Mouse (Mus musculus) ZHBTc4 (cell line): ENCODE measurements around the gene Nkd1.

Source experiments
- DNase-seq: peaks from one replicate; pipeline ENCODE4 v3.0.0-alpha.2; 2011; ENCODE audit warnings: low read depth, low spot score

Gene Nkd1

GRCm38 (mm10) chr8:88572941-88573645 lies 51.9 kb downstream of the Nkd1 start:
- DNase-seq = no peak

DNA sequence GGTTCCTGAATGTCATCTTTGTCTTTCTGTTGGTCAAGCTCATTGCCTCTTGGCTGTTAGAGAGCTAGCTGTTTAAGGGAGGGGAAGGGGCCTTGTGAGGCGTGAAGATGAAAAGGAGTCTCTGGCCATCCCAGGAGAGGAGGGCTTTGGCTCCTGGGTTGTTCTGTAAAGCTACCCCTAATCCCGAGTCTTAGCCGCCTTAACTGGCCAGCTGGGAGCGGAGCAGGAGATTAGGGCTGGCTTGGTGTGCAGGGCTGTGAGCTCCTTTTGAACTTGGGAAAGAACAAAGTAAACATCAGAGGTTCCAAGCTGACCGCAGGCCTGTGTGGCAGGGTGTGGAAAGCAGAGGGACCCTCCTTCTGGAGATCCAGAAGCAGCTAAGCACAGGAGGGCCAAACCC lies 53.8 kb downstream of the Nkd1 start:
- DNase-seq = no peak

DNA sequence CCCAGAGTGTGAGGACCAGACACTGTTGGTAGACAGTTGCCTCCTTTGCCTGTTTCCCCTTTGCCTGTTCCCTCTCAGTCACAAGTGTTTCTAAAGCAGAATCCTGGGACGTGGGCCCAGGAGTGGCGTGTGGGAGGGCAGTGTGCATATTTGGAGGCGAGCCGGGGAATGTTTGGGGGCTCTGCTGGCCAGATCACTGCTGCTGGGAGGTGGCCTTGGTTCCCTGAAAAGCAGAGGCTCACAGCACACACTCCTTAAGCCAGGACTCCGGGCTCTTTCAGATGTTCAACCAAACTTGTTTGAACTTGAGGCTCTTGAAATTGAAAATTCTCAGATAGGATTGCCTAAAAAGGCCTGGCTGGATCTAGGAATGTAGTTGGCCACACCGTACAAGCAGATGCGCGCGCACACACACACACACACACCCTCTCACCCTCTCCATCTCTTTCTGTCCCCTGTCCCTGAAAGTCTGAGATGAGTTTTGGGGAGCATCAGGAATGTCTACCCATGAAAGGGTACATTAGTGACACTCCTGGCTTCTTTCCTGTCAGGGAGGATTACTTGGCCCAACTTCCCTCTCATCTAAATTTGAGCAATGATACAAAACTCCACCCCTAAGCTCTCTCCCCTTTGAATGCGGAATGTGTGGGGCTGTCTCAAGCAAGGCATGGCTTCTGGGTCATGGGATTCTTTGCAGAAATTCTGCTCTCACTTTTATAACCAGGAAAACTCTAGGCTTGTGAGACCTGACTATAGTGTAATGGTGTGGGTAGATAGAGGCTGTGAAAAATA lies 55.4 kb downstream of the Nkd1 start:
- no peak for DNase-seq

- no peak for DNase-seq
Measured at GRCm38 (mm10) chr8:88577666-88578065, 56.5 kb downstream of the Nkd1 start.

GRCm38 (mm10) chr8:88578413-88579175 lies 57.4 kb downstream of the Nkd1 start:
- DNase-seq = no peak

DNA sequence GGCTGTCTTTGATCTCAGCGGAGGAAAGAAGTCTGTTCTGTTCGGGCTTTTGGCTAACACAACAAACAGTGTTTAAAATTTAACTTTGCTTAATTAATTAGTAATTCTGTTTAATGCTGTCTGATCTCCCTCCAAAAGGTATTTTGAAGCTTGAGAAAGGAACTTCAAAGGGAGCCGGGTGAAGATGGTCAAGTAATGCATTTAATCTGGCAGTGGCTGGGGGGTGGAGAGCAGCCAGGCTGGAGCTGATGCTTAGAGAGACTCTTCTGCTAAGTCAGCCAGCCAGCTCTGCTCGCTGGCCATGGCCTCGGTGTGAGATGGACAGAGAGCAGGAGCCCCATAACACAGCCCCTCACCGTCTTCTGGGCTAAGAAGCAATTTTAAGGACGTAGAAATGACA lies 58.1 kb downstream of the Nkd1 start:
- no peak for DNase-seq

- DNase-seq = no peak
Measured at GRCm38 (mm10) chr8:88579668-88580330, 58.6 kb downstream of the Nkd1 start.

DNA sequence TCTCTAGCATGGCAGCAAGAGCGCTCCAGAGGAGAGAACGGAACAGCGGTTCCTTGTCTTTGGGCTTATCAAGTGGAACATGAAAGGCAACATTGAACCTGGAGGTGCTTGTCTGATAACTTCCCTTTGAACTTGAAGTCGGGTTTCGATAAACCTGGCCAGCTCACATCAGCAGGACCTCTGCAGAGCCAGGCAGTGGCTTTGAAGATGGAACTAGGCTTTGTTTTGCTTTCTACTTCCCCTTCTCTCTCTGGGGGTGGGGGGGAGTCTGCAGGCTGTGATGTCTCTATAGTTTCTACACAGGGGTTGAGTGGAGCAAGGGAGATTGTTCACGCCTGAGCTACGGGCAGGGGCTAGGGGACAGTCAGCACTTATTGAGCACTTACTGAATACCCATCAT lies 59.6 kb downstream of the Nkd1 start:
- DNase-seq = no peak

- DNase-seq = no peak
Measured at GRCm38 (mm10) chr8:88583863-88584262, 62.7 kb downstream of the Nkd1 start.

- no peak for DNase-seq
Measured at GRCm38 (mm10) chr8:88588205-88588889, 67.2 kb downstream of the Nkd1 start.

DNA sequence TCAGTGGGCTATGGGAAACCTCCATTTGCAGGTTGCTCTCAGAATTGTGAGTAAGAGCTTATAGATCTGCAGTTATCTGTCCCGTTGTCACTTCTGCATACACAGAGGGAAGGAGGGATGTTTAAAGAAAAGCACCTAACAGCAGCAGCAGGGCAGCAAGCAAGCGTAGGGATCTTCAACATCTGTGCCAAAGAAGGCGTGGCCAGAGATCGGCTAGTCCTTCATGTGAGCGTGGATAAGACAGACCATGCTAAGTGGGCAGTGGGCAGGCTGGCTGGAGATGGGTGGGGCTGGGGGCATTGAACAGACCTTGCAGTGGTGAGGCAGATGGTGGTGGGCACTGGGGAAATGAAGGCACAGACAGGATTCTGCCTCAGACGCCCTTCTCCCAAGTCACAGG lies 69.1 kb downstream of the Nkd1 start:
- DNase-seq = no peak

- no peak for DNase-seq
Measured at GRCm38 (mm10) chr8:88593947-88594346, 72.8 kb downstream of the Nkd1 start.

DNA sequence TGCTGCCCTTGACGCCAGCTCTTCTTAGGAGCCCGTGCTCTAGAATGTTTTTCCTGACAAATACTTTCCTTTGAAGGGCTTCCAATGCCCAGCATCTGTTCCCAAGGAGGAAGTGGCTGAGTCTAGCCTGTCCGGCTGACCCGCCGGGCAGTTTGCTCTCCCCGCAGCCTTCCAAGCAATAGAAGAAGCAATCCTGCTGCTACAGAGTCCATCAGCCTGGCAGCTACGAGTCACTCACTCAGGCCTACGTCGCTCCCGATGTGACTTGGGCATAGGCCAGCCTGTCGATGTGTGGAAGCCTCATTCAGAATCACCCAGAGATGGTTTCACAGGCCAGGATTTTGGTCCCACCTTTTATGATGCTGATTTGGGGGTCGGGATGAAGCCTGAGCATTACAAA lies 74.9 kb downstream of the Nkd1 start:
- DNase-seq = no peak

DNA sequence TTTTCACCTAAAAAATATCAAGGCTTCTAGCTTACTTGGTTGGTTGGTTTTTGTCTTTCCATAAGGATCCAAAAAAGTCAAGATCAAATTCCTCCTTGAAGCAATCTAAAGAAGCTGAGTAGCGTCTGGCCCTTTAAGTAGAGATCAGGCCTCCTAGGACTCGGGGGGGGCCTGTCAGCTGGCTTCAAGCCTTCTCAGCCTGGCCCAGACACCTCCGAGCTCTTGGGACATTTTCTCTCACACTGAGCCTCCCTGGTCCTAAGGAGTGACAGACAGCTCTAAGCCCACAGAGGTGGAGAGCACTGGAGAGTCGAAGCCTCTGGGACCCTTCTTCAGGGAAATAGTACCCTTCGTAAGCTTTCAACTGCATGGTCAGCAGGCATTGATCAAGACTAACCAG lies 77.4 kb downstream of the Nkd1 start:
- no peak for DNase-seq

DNA sequence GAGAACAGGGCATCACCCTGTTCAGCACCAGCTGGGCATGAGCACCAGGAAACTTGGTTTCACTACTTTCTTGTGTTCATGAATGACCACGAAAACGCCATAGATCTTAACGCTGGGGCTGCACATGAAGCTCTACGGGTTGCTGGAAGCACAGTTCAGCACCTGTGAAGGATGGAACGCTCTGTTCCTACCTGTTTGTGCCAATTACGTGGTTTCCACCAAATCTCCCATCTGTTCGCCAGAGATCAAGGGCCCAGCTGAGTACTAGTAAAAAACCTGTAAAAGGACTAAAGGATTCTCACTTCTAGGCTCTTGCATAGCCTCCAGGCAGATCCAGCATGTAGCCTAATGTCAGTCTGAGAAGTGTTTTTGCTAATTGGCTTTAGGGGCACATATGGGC lies 78.3 kb downstream of the Nkd1 start:
- DNase-seq = no peak

GRCm38 (mm10) chr8:88603446-88603989 lies 82.4 kb downstream of the Nkd1 start:
- DNase-seq = no peak

- peak; percentile 91 for DNase-seq
Measured at GRCm38 (mm10) chr8:88604065-88605038, 83.2 kb downstream of the Nkd1 start.

DNA sequence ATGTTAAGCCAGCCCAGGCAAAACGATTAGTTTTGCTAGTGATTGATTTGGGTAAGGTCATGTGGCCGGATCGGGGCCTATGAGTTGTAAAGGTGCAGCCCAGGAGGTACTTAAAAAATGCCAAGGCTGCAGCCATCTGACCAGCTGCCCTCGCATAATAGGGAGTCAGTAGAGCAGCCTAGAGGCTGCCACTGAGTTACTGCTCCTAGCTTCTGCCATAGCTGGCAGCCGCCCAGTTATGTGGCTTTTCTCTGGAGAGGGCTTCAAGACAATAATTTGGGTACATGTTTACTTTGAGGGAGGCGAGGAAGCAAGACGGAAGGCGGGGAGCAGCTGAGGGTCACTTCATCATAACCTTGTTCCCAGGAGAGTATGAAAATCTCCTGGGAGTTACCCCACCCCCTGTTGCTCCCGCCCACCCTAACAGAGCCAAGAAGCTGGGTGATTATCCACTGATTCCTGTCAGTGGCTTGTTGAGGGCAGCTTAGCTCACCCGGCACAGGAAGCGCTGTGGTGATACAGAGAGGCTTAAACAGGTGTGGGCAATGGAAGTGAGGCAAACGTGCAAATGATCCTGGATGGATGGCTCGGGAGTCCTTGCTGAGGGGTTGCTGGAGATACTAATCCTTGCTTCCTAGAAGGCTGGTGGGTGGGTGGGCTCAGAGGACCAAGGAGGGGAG lies 84.3 kb downstream of the Nkd1 start:
- DNase-seq = no peak

DNA sequence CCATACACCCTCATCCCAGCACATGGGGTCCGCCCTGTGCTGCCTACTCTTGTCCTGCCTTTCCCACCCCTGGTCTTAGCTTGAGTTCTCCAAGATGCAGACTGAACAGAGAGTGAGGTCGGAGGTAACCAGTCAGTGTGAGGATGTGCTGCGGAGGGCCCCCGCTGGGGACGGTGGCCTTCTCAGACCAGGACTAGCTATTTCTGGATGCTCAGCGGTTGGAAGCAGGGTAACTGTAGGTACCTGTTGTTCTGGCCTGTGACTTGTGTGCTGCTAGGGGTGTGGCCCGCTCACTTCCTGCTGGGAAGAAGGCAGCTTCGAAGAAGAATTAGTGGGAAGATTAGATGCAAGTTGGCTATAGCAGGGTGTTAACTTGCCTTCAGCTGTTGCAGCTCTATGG lies 87.9 kb downstream of the Nkd1 start:
- DNase-seq = peak; percentile 60
